Mouse (Mus musculus): Measurements from ENCODE around the gene Ak1. TPM values are rescaled to one million over a fixed set of nuclear protein-coding genes. Genes with fewer than 3 reads are reported as not detected.
A peak's percentile ranks its signal among the peaks of the same experiment; 100 is the strongest.

The Ak1 gene
- polyA plus RNA-seq, 1 experiment from 2014 or later = 10.5 TPM

GRCm38 (mm10) chr2:32606161-32607142 lies 15.1 kb upstream of the Ak1 start:
- H3K36me3 ChIP-seq (ENCODE audit: control insufficient read depth, insufficient read depth) = no peaks in the 10 kb centered on the region
- peak overlapping the region; percentile 65 for H3K4me3 ChIP-seq (ENCODE audit: low read depth, low read length)
- peak; percentile 50 for ATAC-seq
- TF ChIP-seq CTCF (IDR thresholded peaks at IDR 0.05; ENCODE audit: low read depth) = peak; percentile 75
- no peaks in the 10 kb centered on the region for H3K9me3 ChIP-seq (ENCODE audit: control insufficient read depth)
- H3K4me1 ChIP-seq (replicated peaks; ENCODE audit: control insufficient read depth, insufficient read depth, low read length) = peaks cover 6% of the 10 kb centered on the region; the same call in 1 of the 2 replicates
- H3K9ac ChIP-seq (ENCODE audit: low read depth, low read length) = peak overlapping the region; percentile 59
- peaks cover 7% of the 10 kb centered on the region; the same call in 1 of the 2 replicates for H3K27me3 ChIP-seq (replicated peaks; ENCODE audit: control insufficient read depth, insufficient read depth, low read length)
- peak overlapping the region; percentile 90 for H3K4me2 ChIP-seq (replicated peaks; ENCODE audit: low read depth)
- H3K27ac ChIP-seq (ENCODE audit: low read depth, low read length) = peak overlapping the region; percentile 28; the same call in 1 of the 2 replicates
- WGBS = 14% methylated on average over 53 of the region's 55 CpGs

GRCm38 (mm10) chr2:32607262-32607947 lies 14.2 kb upstream of the Ak1 start:
- H3K4me1 ChIP-seq (replicated peaks; ENCODE audit: control insufficient read depth, insufficient read depth, low read length) = peaks cover 6% of the 10 kb centered on the region; the same call in 1 of the 2 replicates
- peak overlapping the region; percentile 59 for H3K9ac ChIP-seq (ENCODE audit: low read depth, low read length)
- no peak for TF ChIP-seq CTCF (IDR thresholded peaks at IDR 0.05; ENCODE audit: low read depth)
- peak overlapping the region; percentile 28; the same call in 1 of the 2 replicates for H3K27ac ChIP-seq (ENCODE audit: low read depth, low read length)
- ATAC-seq = 0 out of 2 replicates have a peak, but pooled peaks have one; percentile 1
- WGBS = 8% methylated on average over 34 of the region's 34 CpGs
- H3K9me3 ChIP-seq (ENCODE audit: control insufficient read depth) = no peaks in the 10 kb centered on the region
- H3K36me3 ChIP-seq (ENCODE audit: control insufficient read depth, insufficient read depth) = no peaks in the 10 kb centered on the region
- H3K4me3 ChIP-seq (ENCODE audit: low read depth, low read length) = peak overlapping the region; percentile 65
- H3K4me2 ChIP-seq (replicated peaks; ENCODE audit: low read depth) = peak overlapping the region; percentile 90
- peaks cover 7% of the 10 kb centered on the region; the same call in 1 of the 2 replicates for H3K27me3 ChIP-seq (replicated peaks; ENCODE audit: control insufficient read depth, insufficient read depth, low read length)

GRCm38 (mm10) chr2:32608141-32608777 lies 13.3 kb upstream of the Ak1 start:
- no peak overlapping the region for H3K9ac ChIP-seq (ENCODE audit: low read depth, low read length)
- TF ChIP-seq CTCF (IDR thresholded peaks at IDR 0.05; ENCODE audit: low read depth) = peak; percentile 21; the same call in 1 of the 2 replicates
- H3K4me1 ChIP-seq (replicated peaks; ENCODE audit: control insufficient read depth, insufficient read depth, low read length) = peaks cover 6% of the 10 kb centered on the region; the same call in 1 of the 2 replicates
- 0 out of 2 replicates have a peak, but pooled peaks have one; percentile 6 for ATAC-seq
- peak overlapping the region; percentile 90 for H3K4me2 ChIP-seq (replicated peaks; ENCODE audit: low read depth)
- H3K36me3 ChIP-seq (ENCODE audit: control insufficient read depth, insufficient read depth) = no peaks in the 10 kb centered on the region
- H3K27ac ChIP-seq (ENCODE audit: low read depth, low read length) = peak overlapping the region; percentile 28; the same call in 1 of the 2 replicates
- 11% methylated on average over 25 of the region's 25 CpGs for WGBS
- peak overlapping the region; percentile 65 for H3K4me3 ChIP-seq (ENCODE audit: low read depth, low read length)
- H3K9me3 ChIP-seq (ENCODE audit: control insufficient read depth) = no peaks in the 10 kb centered on the region
- peaks cover 7% of the 10 kb centered on the region; the same call in 1 of the 2 replicates for H3K27me3 ChIP-seq (replicated peaks; ENCODE audit: control insufficient read depth, insufficient read depth, low read length)

- no peak for TF ChIP-seq CTCF (IDR thresholded peaks at IDR 0.05; ENCODE audit: low read depth)
- H3K27ac ChIP-seq (ENCODE audit: low read depth, low read length) = peak overlapping the region; percentile 23; the same call in 1 of the 2 replicates
- H3K27me3 ChIP-seq (replicated peaks; ENCODE audit: control insufficient read depth, insufficient read depth, low read length) = peaks cover 7% of the 10 kb centered on the region; the same call in 1 of the 2 replicates
- H3K9me3 ChIP-seq (ENCODE audit: control insufficient read depth) = no peaks in the 10 kb centered on the region
- no peaks in the 10 kb centered on the region for H3K36me3 ChIP-seq (ENCODE audit: control insufficient read depth, insufficient read depth)
- peak overlapping the region; percentile 65; the same call in 1 of the 2 replicates for H3K4me3 ChIP-seq (ENCODE audit: low read depth, low read length)
- peaks cover 6% of the 10 kb centered on the region; the same call in 1 of the 2 replicates for H3K4me1 ChIP-seq (replicated peaks; ENCODE audit: control insufficient read depth, insufficient read depth, low read length)
- 62% methylated on average over 18 of the region's 18 CpGs for WGBS
- peak overlapping the region; percentile 90 for H3K4me2 ChIP-seq (replicated peaks; ENCODE audit: low read depth)
- H3K9ac ChIP-seq (ENCODE audit: low read depth, low read length) = no peak overlapping the region
- ATAC-seq = no peak
Observed at GRCm38 (mm10) chr2:32608778-32609435, 12.7 kb upstream of the Ak1 start.

- H3K4me3 ChIP-seq (ENCODE audit: low read depth, low read length) = peak overlapping the region; percentile 27
- H3K36me3 ChIP-seq (ENCODE audit: control insufficient read depth, insufficient read depth) = no peaks in the 10 kb centered on the region
- 12% methylated on average over 23 of the region's 23 CpGs for WGBS
- H3K27me3 ChIP-seq (replicated peaks; ENCODE audit: control insufficient read depth, insufficient read depth, low read length) = peaks cover 7% of the 10 kb centered on the region; the same call in 1 of the 2 replicates
- no peaks in the 10 kb centered on the region for H3K9me3 ChIP-seq (ENCODE audit: control insufficient read depth)
- TF ChIP-seq CTCF (IDR thresholded peaks at IDR 0.05; ENCODE audit: low read depth) = peak; percentile 67
- H3K27ac ChIP-seq (ENCODE audit: low read depth, low read length) = no peak overlapping the region; the same call in 1 of the 2 replicates
- H3K4me2 ChIP-seq (replicated peaks; ENCODE audit: low read depth) = peak overlapping the region; percentile 64
- H3K4me1 ChIP-seq (replicated peaks; ENCODE audit: control insufficient read depth, insufficient read depth, low read length) = peaks cover 6% of the 10 kb centered on the region; the same call in 1 of the 2 replicates
- 0 out of 2 replicates have a peak overlapping the region, but pooled peaks have one; percentile 22 for H3K9ac ChIP-seq (ENCODE audit: low read depth, low read length)
- ATAC-seq = no peak
Observed at GRCm38 (mm10) chr2:32610610-32611229, 10.8 kb upstream of the Ak1 start.

All from intestine, postnatal 0 days (tissue).